9 mouse cellular contexts compared by ENCODE assay signal in the genomic region with DNA sequence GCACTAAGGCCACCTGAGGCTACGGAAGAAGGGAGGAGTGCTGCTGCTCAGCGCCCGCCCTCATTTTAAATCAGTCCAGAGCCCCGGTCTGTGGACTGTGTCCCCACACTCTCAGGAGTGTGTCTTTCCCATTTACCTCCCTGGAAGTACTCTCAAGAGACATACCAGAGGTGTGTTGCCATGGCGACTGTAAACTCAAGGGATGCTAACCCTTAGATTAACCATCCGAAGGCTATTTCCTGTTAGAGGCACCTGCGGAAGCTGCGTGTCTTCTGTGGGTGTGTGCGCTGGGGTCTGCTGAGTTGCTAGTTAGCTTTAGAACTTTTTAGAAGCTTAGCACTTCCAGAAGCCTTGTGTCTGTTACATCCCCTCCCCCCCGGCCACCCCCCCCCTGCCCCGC.
A peak's percentile ranks its signal among the peaks of the same experiment; 100 is the strongest.
DNase-seq lines count a peak whose midpoint lies in the region; ATAC-seq and TF ChIP-seq lines count a peak whose summit lies in the region.
"Had no signal": no experiment of that assay in that cellular context is flagged by ENCODE, and none has a peak within 500 bp of the region (broad histone marks: within the 10 kb centered on the region; RNA-seq: fewer than 3 reads in every experiment).

No protein-coding gene starts in this region.

- TF ChIP-seq CTCF in hindbrain, postnatal 0 days (IDR thresholded peaks at IDR 0.05; ENCODE audit: low read depth), result no peak

- no peak overlapping the region for H3K4me3 ChIP-seq in hindbrain, postnatal 0 days (ENCODE audit: low read length)
- no peak overlapping the region for H3K4me3 ChIP-seq in hindbrain, embryonic 12.5 days
- no peak overlapping the region for H3K4me3 ChIP-seq in forebrain, embryonic 16.5 days (replicated peaks; ENCODE audit: low read length)

- H3K27ac ChIP-seq in hindbrain, postnatal 0 days, result no peak overlapping the region
- H3K27ac ChIP-seq in hindbrain, embryonic 12.5 days, result no peak overlapping the region
- no peak overlapping the region for H3K27ac ChIP-seq in forebrain, embryonic 16.5 days (ENCODE audit: low read length)

- ATAC-seq in hindbrain, postnatal 0 days, result peak; percentile 30; the same call in 1 of the 2 replicates
- ATAC-seq in hindbrain, embryonic 12.5 days (ENCODE audit: low FRiP score), result no peak; the same call in 1 of the 2 replicates
- ATAC-seq in activated CD4-positive, CD25-positive, alpha-beta regulatory T cell, adult 4 months, result peak; percentile 50
- ATAC-seq in megakaryocyte, adult 5-6 weeks (ENCODE audit: poor library complexity, severe bottlenecking), result peak; percentile 38
- ATAC-seq in forebrain, embryonic 16.5 days, result no peak

- no peak for DNase-seq in hindbrain, postnatal 0 days (ENCODE audit: low spot score)
- DNase-seq in B cell, adult 2 months, result peak; percentile 30 to 34
- DNase-seq in layer of hippocampus, adult 18-20 months (ENCODE audit: low spot score in 2 of 2), result no peak
- no peak for DNase-seq in heart, postnatal 10 days

- H3K27me3 ChIP-seq in hindbrain, postnatal 0 days (ENCODE audit: insufficient read depth, low read length), result no peaks in the 10 kb centered on the region
- H3K27me3 ChIP-seq in hindbrain, embryonic 12.5 days, result no peaks in the 10 kb centered on the region
- H3K27me3 ChIP-seq in forebrain, embryonic 16.5 days (replicated peaks; ENCODE audit: control insufficient read depth, insufficient read depth, low read length), result no peaks in the 10 kb centered on the region
- H3K27me3 ChIP-seq: CH12.LX had no signal

- peaks cover 3% of the 10 kb centered on the region; the same call in 1 of the 2 replicates for H3K36me3 ChIP-seq in hindbrain, postnatal 0 days (ENCODE audit: insufficient read depth, low read length)
- H3K36me3 ChIP-seq in hindbrain, embryonic 12.5 days, result 0 out of 2 replicates have a peak, but pooled peaks cover 3% of the 10 kb centered on the region
- no peaks in the 10 kb centered on the region for H3K36me3 ChIP-seq in forebrain, embryonic 16.5 days (ENCODE audit: control insufficient read depth, insufficient read depth)

- no peak overlapping the region for H3K9ac ChIP-seq in hindbrain, postnatal 0 days (replicated peaks; ENCODE audit: low read length)
- no peak overlapping the region for H3K9ac ChIP-seq in hindbrain, embryonic 12.5 days
- no peak overlapping the region for H3K9ac ChIP-seq in forebrain, embryonic 16.5 days (replicated peaks; ENCODE audit: low read depth, low read length)

- no peak overlapping the region for H3K4me2 ChIP-seq in hindbrain, postnatal 0 days (ENCODE audit: low read depth, low read length)
- no peak overlapping the region for H3K4me2 ChIP-seq in hindbrain, embryonic 12.5 days (replicated peaks)
- no peak overlapping the region for H3K4me2 ChIP-seq in forebrain, embryonic 16.5 days (ENCODE audit: low read length)

- H3K4me1 ChIP-seq in hindbrain, postnatal 0 days (ENCODE audit: insufficient read depth, low read length), result no peaks in the 10 kb centered on the region
- H3K4me1 ChIP-seq in hindbrain, embryonic 12.5 days, result no peaks in the 10 kb centered on the region
- H3K4me1 ChIP-seq in forebrain, embryonic 16.5 days (replicated peaks; ENCODE audit: control insufficient read depth, insufficient read depth, low read length), result no peaks in the 10 kb centered on the region

- no peaks in the 10 kb centered on the region for H3K9me3 ChIP-seq in hindbrain, postnatal 0 days (ENCODE audit: low read length)
- no peaks in the 10 kb centered on the region for H3K9me3 ChIP-seq in hindbrain, embryonic 12.5 days (replicated peaks)
- no peaks in the 10 kb centered on the region for H3K9me3 ChIP-seq in forebrain, embryonic 16.5 days (ENCODE audit: control insufficient read depth, low read length)

- intact Hi-C loops in heart, postnatal 10 days (cut with DNase I), result loop anchor here (1.0 to 5.0 kb wide), 3 partner anchors 109 to 282 kb away; no protein-coding TSS in a partner anchor

- 61% methylated on average over 11 of the region's 11 CpGs for WGBS in hindbrain, postnatal 0 days
- WGBS in hindbrain, embryonic 12.5 days, result 61% methylated on average over 11 of the region's 11 CpGs
- WGBS in forebrain, embryonic 16.5 days, result 63% methylated on average over 11 of the region's 11 CpGs

Comparison
In these comparisons a context has a peak if more than half of its experiments do, and no peak if none do; other contexts are left out.
1. ATAC-seq: peak in hindbrain, postnatal 0 days (single experiment), activated CD4-positive, CD25-positive, alpha-beta regulatory T cell, adult 4 months (single experiment) and megakaryocyte, adult 5-6 weeks (single experiment); none in hindbrain, embryonic 12.5 days (single experiment) and forebrain, embryonic 16.5 days (single experiment).
2. DNase-seq: peak in B cell, adult 2 months (2 of 2); none in hindbrain, postnatal 0 days (single experiment), layer of hippocampus, adult 18-20 months (0 of 2) and heart, postnatal 10 days (0 of 2).